Mouse (Mus musculus) gonadal fat pad, adult 2 months (tissue): ENCODE measurements around the gene Fam110a. TPM values are rescaled to one million over a fixed set of nuclear protein-coding genes. Genes with fewer than 3 reads are reported as not detected.
"Not testable (repeated sequence)": the region's sequence is repeated elsewhere in the genome, so short reads cannot be mapped to it uniquely, and the experiment has no call there.

Source experiments
- DNase-seq: peaks from one replicate; pipeline ENCODE4 v3.0.0-alpha.2; 2012; ENCODE audit warnings: low read depth
- polyA plus RNA-seq: library from polyadenylated mRNA; depleted of rRNA; stranded (reverse); fragments of >200 nt; gene quantifications from 2 replicates; pipeline ENCODE4 v1.2.3, GENCODE M21; 2012

Fam110a gene
- polyA plus RNA-seq, 1 experiment, result 13.0 TPM

- not testable (repeated sequence) for DNase-seq
Observed at GRCm38 (mm10) chr2:151997190-151997575, 17.2 kb upstream of the Fam110a start.

- no peak for DNase-seq
Observed at GRCm38 (mm10) chr2:151996229-151997189, 16.5 kb upstream of the Fam110a start, which contains the start of gene Slc52a3. Gene Slc52a3 (plus strand): TSS chr2:151996511.

- no peak for DNase-seq
Observed at GRCm38 (mm10) chr2:151994350-151995122, 14.5 kb upstream of the Fam110a start.

- DNase-seq, result no peak
Observed at GRCm38 (mm10) chr2:151991446-151991845, 11.4 kb upstream of the Fam110a start.

- DNase-seq, result no peak
Observed at GRCm38 (mm10) chr2:151990985-151991394, 11.0 kb upstream of the Fam110a start.

GRCm38 (mm10) chr2:151988978-151989377 is 9.0 kb upstream of the Fam110a start:
- no peak for DNase-seq

- no peak for DNase-seq
Observed at GRCm38 (mm10) chr2:151986958-151987357, 6.9 kb upstream of the Fam110a start.

GRCm38 (mm10) chr2:151985426-151986172 is 5.6 kb upstream of the Fam110a start:
- no peak for DNase-seq

GRCm38 (mm10) chr2:151984019-151984418 is 4.0 kb upstream of the Fam110a start:
- DNase-seq, result no peak

- DNase-seq, result no peak
Observed at GRCm38 (mm10) chr2:151982476-151982875, 2.5 kb upstream of the Fam110a start.

- DNase-seq, result no peak
Observed at GRCm38 (mm10) chr2:151981268-151981667, 1.2 kb upstream of the Fam110a start.

- DNase-seq, result no peak
Observed at GRCm38 (mm10) chr2:151980355-151980693, 305 bp upstream of the Fam110a start.

- DNase-seq, result no peak
Observed at GRCm38 (mm10) chr2:151978494-151978893, 1.5 kb downstream of the Fam110a start.

GRCm38 (mm10) chr2:151977689-151978440 is 2.2 kb downstream of the Fam110a start:
- no peak for DNase-seq

GRCm38 (mm10) chr2:151976067-151976466 is 4.0 kb downstream of the Fam110a start:
- DNase-seq, result no peak

GRCm38 (mm10) chr2:151975295-151975694 is 4.7 kb downstream of the Fam110a start:
- DNase-seq, result no peak

GRCm38 (mm10) chr2:151973595-151974562 is 6.1 kb downstream of the Fam110a start:
- no peak for DNase-seq

- no peak for DNase-seq
Observed at GRCm38 (mm10) chr2:151972880-151973594, 7.0 kb downstream of the Fam110a start.

GRCm38 (mm10) chr2:151971748-151972147 is 8.3 kb downstream of the Fam110a start:
- no peak for DNase-seq
